Mouse (Mus musculus) erythroblast, embryonic 14.5 days (primary cell): ENCODE measurements around the gene Alox12b.

Experiments
- GATA1 ChIP-seq: IDR thresholded peaks from 2 replicates; pipeline ENCODE4 v1.6.1; 2012; ENCODE audit warnings: low read length, inconsistent platforms, mixed read lengths
- TAL1 ChIP-seq: IDR thresholded peaks from 3 replicates; pipeline ENCODE4 v1.6.1; 2012; ENCODE audit warnings: low read length, inconsistent platforms, mixed read lengths

DNA sequence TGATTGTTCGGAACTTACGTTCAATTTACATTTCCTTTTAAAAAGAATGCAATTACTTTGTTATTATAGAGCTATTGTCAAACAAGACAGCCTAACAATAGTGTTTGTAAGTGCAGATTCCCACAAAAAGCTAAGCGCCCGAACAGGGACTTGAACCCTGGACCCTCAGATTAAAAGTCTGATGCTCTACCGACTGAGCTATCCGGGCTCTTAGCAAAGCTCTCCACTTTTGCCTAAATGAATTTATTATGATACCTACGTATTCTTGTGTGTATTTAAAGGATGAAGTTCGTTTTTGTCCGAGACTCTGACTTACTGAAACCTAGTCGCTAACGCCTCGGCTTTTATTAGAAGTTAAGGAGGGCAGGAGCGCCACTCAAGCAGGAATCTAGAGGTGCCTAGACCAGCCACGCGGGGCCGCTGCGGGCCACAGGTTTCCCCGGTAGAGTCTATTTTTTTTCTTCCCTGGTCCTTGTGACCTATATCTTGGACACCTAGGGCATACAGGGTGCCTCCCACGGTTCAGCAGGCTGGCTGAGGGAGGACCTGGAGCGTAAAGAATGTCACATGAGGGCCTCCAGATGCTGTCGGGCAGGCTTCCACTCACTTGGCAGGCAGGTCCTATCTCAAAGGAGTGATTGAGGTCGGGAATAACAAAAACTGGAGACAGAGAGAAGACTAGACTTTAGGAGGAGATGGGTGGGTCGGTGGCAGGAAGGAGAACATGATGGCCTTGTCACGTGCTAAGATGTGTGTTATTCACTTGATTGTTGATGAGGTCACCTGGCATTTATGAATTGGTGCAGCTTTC is 31.5 kb upstream of the Alox12b start:
- TF ChIP-seq TAL1 (no peak), GATA1 (no peak)
